Mouse (Mus musculus) ES-Bruce4 (cell line): ENCODE results near the gene Sp2. TPM values are rescaled to one million over a fixed set of nuclear protein-coding genes. Genes with fewer than 3 reads are reported as not detected.
A peak's percentile ranks its signal among the peaks of the same experiment; 100 is the strongest.

Experiments used
- H3K27ac ChIP-seq: 2 replicates; pipeline ENCODE4 v1.5.1; 2012; ENCODE audit warnings: low read length, inconsistent platforms; ENCODE audit not compliant: insufficient read depth
- H3K27me3 ChIP-seq: 2 replicates; pipeline ENCODE4 v1.6.1; 2012; ENCODE audit warnings: mild to moderate bottlenecking, low read length, inconsistent platforms; ENCODE audit not compliant: control insufficient read depth, poor library complexity, insufficient read depth, severe bottlenecking
- H3K36me3 ChIP-seq: 2 replicates; pipeline ENCODE4 v1.6.1; 2012; ENCODE audit warnings: inconsistent platforms, mild to moderate bottlenecking, low read length, moderate library complexity; ENCODE audit not compliant: control insufficient read depth, poor library complexity, insufficient read depth, severe bottlenecking
- H3K4me1 ChIP-seq: one replicate; pipeline ENCODE4 v1.8.1; 2011; ENCODE audit warnings: low read length; ENCODE audit not compliant: control insufficient read depth, insufficient read depth
- H3K4me3 ChIP-seq: 2 replicates; pipeline ENCODE4 v1.5.1; 2011; ENCODE audit warnings: low read depth, mild to moderate bottlenecking, low read length
- H3K9ac ChIP-seq: 2 replicates; pipeline ENCODE4 v1.6.1; 2012; ENCODE audit warnings: low read depth, mild to moderate bottlenecking, inconsistent platforms; ENCODE audit not compliant: poor library complexity, severe bottlenecking
- H3K9me3 ChIP-seq: replicated peaks from 2 replicates; pipeline ENCODE4 v1.6.1; 2012; ENCODE audit warnings: mild to moderate bottlenecking, low read length, inconsistent platforms; ENCODE audit not compliant: control insufficient read depth, poor library complexity, insufficient read depth, severe bottlenecking
- CTCF ChIP-seq: IDR thresholded peaks from one replicate; pipeline ENCODE4 v1.8.1; 2011; ENCODE audit warnings: low read depth, low read length
- EP300 ChIP-seq: IDR thresholded peaks from 2 replicates; pipeline ENCODE4 v1.6.1; 2011; ENCODE audit warnings: low read depth, low read length; ENCODE audit not compliant: insufficient read depth
- POLR2A ChIP-seq: IDR thresholded peaks from one replicate; pipeline ENCODE4 v1.8.1; 2011; ENCODE audit warnings: low read length; ENCODE audit not compliant: insufficient read depth
- polyA plus RNA-seq: library from polyadenylated mRNA; stranded (reverse); fragments of >200 nt; gene quantifications from 2 replicates; pipeline ENCODE4 v1.2.4, GENCODE M21; 2011; ENCODE audit warnings: low read depth; ENCODE audit not compliant: missing spikeins, insufficient read depth, insufficient read length

Gene Sp2
- polyA plus RNA-seq, 1 experiment: 29.0 TPM

- Histone ChIP-seq H3K9me3 (no peaks in the 10 kb centered on the region), H3K27me3 (no peaks in the 10 kb centered on the region), H3K4me3 (peak within 1 kb of the TSS; percentile 36), H3K36me3 (no peaks in the 10 kb centered on the region), H3K4me1 (peaks cover 2% of the 10 kb centered on the region), H3K27ac (peak within 1 kb of the TSS; percentile 58), H3K9ac (peak within 1 kb of the TSS; percentile 24; the same call in 1 of the 2 replicates)
- TF ChIP-seq CTCF (no peak), EP300 (no peak), POLR2A (no peak)
Observed at GRCm38 (mm10) chr11:96928088-96928487, 54.7 kb downstream of the Sp2 start, which contains the start of gene Prr15l. Gene Prr15l, plus strand, starts transcription at chr11:96928104.

GRCm38 (mm10) chr11:96926587-96926986 is 56.2 kb downstream of the Sp2 start:
- Histone ChIP-seq H3K9me3 (no peaks in the 10 kb centered on the region), H3K9ac (no peak overlapping the region), H3K36me3 (no peaks in the 10 kb centered on the region), H3K4me1 (peaks cover 2% of the 10 kb centered on the region), H3K27ac (no peak overlapping the region), H3K27me3 (no peaks in the 10 kb centered on the region), H3K4me3 (no peak overlapping the region)
- TF ChIP-seq POLR2A: no peak

- Histone ChIP-seq H3K4me3 (no peak overlapping the region), H3K9ac (no peak overlapping the region)
- TF ChIP-seq CTCF (no peak), POLR2A (no peak), EP300 (no peak)
Observed at GRCm38 (mm10) chr11:96925469-96926148, 57.1 kb downstream of the Sp2 start.

GRCm38 (mm10) chr11:96924861-96925260 is 57.9 kb downstream of the Sp2 start:
- Histone ChIP-seq H3K9ac (no peak overlapping the region), H3K9me3 (no peaks in the 10 kb centered on the region), H3K36me3 (no peaks in the 10 kb centered on the region), H3K27ac (no peak overlapping the region), H3K4me3 (no peak overlapping the region), H3K27me3 (no peaks in the 10 kb centered on the region), H3K4me1 (no peaks in the 10 kb centered on the region)
- TF ChIP-seq POLR2A: no peak
- no peak for TF ChIP-seq EP300
- no peak for TF ChIP-seq CTCF

More at GRCm38 (mm10) chr11:96925469-96926148, 57.1 kb downstream of the Sp2 start:
- no peaks in the 10 kb centered on the region for H3K27me3 ChIP-seq
- no peaks in the 10 kb centered on the region for H3K4me1 ChIP-seq
- H3K36me3 ChIP-seq: no peaks in the 10 kb centered on the region
- H3K9me3 ChIP-seq: no peaks in the 10 kb centered on the region
- H3K27ac ChIP-seq: no peak overlapping the region

- no peaks in the 10 kb centered on the region for H3K36me3 ChIP-seq
- H3K9ac ChIP-seq: no peak overlapping the region
- no peak overlapping the region for H3K4me3 ChIP-seq
- H3K27me3 ChIP-seq: no peaks in the 10 kb centered on the region
- TF ChIP-seq CTCF: no peak
- TF ChIP-seq POLR2A: no peak
- no peak for TF ChIP-seq EP300
- H3K9me3 ChIP-seq: no peaks in the 10 kb centered on the region
- H3K4me1 ChIP-seq: no peaks in the 10 kb centered on the region
- no peak overlapping the region for H3K27ac ChIP-seq
Observed at GRCm38 (mm10) chr11:96919003-96919402, 63.8 kb downstream of the Sp2 start.

GRCm38 (mm10) chr11:96917415-96917814 is 65.3 kb downstream of the Sp2 start:
- Histone ChIP-seq H3K4me1 (no peaks in the 10 kb centered on the region), H3K4me3 (no peak overlapping the region), H3K36me3 (no peaks in the 10 kb centered on the region), H3K9ac (peak overlapping the region; percentile 41; the same call in 1 of the 2 replicates), H3K9me3 (no peaks in the 10 kb centered on the region), H3K27ac (no peak overlapping the region), H3K27me3 (no peaks in the 10 kb centered on the region)
- TF ChIP-seq CTCF (no peak), POLR2A (no peak), EP300 (no peak)
